26 mouse cellular contexts compared by ENCODE assay signal in the genomic region with DNA sequence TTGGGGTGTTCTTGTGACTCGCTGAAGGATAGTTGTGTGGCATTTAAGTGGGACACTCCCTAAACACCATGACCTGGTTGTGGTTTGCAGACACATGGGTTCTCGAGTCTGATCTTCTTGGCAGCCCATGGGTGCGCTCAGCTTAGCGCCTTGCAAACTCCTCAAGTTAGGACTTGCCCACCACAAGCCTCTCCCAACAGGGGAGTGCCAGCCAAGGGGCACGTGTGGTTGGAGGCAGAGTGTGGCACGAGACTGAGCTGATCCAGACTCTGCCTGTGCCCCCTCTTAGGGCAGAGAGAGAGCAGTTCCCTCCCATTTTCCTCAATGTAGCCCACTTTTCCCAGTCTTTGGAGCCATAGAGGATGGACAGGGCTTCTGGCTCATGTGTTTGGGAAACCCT.
"Had no signal": no experiment of that assay in that cellular context is flagged by ENCODE, and none has a peak within 500 bp of the region (broad histone marks: within the 10 kb centered on the region; RNA-seq: fewer than 3 reads in every experiment).

No protein-coding gene starts in this region.

- H3K36me3 ChIP-seq: heart, embryonic 10.5 days; heart, embryonic 12.5 days; hindbrain, embryonic 10.5 days; hindbrain, embryonic 12.5 days; intestine, embryonic 15.5 days; limb, embryonic 10.5 days; limb, embryonic 12.5 days; liver, embryonic 13.5 days had no signal

- H3K4me2 ChIP-seq: heart, embryonic 12.5 days; hindbrain, embryonic 12.5 days; hindbrain, embryonic 14.5 days; intestine, embryonic 15.5 days; limb, embryonic 12.5 days; liver, embryonic 11.5 days; liver, embryonic 13.5 days had no signal

- H3K9ac ChIP-seq: heart, embryonic 12.5 days; hindbrain, embryonic 12.5 days; hindbrain, embryonic 14.5 days; intestine, embryonic 15.5 days; limb, embryonic 12.5 days; liver, embryonic 13.5 days had no signal

- H3K9me3 ChIP-seq: heart, embryonic 10.5 days; heart, embryonic 12.5 days; hindbrain, embryonic 10.5 days; hindbrain, embryonic 12.5 days; intestine, embryonic 15.5 days; limb, embryonic 10.5 days; limb, embryonic 12.5 days; liver, embryonic 13.5 days had no signal

- H3K27ac ChIP-seq: heart, embryonic 10.5 days; hindbrain, embryonic 10.5 days; hindbrain, embryonic 12.5 days; hindbrain, embryonic 14.5 days; intestine, embryonic 15.5 days; layer of hippocampus, adult 2 months; left cerebral cortex, adult 2 months; limb, embryonic 10.5 days; limb, embryonic 12.5 days; liver, embryonic 13.5 days had no signal

- H3K4me3 ChIP-seq: heart, embryonic 10.5 days; heart, embryonic 12.5 days; hindbrain, embryonic 10.5 days; hindbrain, embryonic 12.5 days; intestine, embryonic 15.5 days; layer of hippocampus, adult 2 months; left cerebral cortex, adult 2 months; limb, embryonic 10.5 days; limb, embryonic 12.5 days; liver, embryonic 13.5 days had no signal

- H3K4me1 ChIP-seq: limb, embryonic 12.5 days had no signal

- ATAC-seq: hindbrain, embryonic 16.5 days; inflammation-experienced regulatory T-cells, adult 6 months; intestine, embryonic 15.5 days; intestine, postnatal 0 days had no signal

- DNase-seq: gastrocnemius, postnatal 14 days; gastrocnemius, postnatal 36 days; heart, adult 18-20 months; heart, postnatal 10 days; heart, postnatal 4 days; kidney, adult 18-20 months; kidney, adult 8-10 months; kidney, postnatal 10 days; kidney, postnatal 25 days; kidney, postnatal 4 days; liver; liver, embryonic 13.5 days had no signal

- H3K27me3 ChIP-seq: heart, embryonic 12.5 days; hindbrain, embryonic 12.5 days; intestine, embryonic 15.5 days; limb, embryonic 12.5 days; liver, embryonic 13.5 days had no signal
